Mouse (Mus musculus): ENCODE results near the gene Lcn2. TPM values are rescaled to one million over a fixed set of nuclear protein-coding genes. Genes with fewer than 3 reads are reported as not detected.

Gene Lcn2
- polyA plus RNA-seq, 1 experiment from 2014 or later = not detected

- H3K9me3 ChIP-seq = no peaks in the 10 kb centered on the region
- peaks cover 14% of the 10 kb centered on the region for H3K4me1 ChIP-seq
- WGBS = 89% methylated on average over 7 of the region's 7 CpGs
- H3K27me3 ChIP-seq (ENCODE audit: poor library complexity, severe bottlenecking) = no peaks in the 10 kb centered on the region
- H3K4me3 ChIP-seq = no peak overlapping the region
- no peak overlapping the region for H3K27ac ChIP-seq
- no peak for DNase-seq (ENCODE audit: extremely low spot score, low spot score)
- H3K36me3 ChIP-seq (replicated peaks) = peaks cover 7% of the 10 kb centered on the region
These were observed 19.2 kb upstream of the Lcn2 start for GRCm38 (mm10) chr2:32407144-32407824.

- Histone ChIP-seq H3K27me3 (ENCODE audit: poor library complexity, severe bottlenecking) (no peaks in the 10 kb centered on the region), H3K4me1 (peaks cover 11% of the 10 kb centered on the region), H3K36me3 (replicated peaks) (peaks cover 33% of the 10 kb centered on the region), H3K27ac (no peak overlapping the region), H3K4me3 (no peak overlapping the region), H3K9me3 (no peaks in the 10 kb centered on the region)
- peak; percentile 92 for DNase-seq (ENCODE audit: extremely low spot score, low spot score)
- WGBS = 16% methylated on average over 2 of the region's 2 CpGs
These were observed 16.6 kb upstream of the Lcn2 start for GRCm38 (mm10) chr2:32404663-32405062.

- Histone ChIP-seq H3K9me3 (peaks cover 4% of the 10 kb centered on the region; the same call in 1 of the 2 replicates), H3K36me3 (replicated peaks) (peaks cover 34% of the 10 kb centered on the region), H3K4me1 (peaks cover 33% of the 10 kb centered on the region), H3K27me3 (ENCODE audit: poor library complexity, severe bottlenecking) (no peaks in the 10 kb centered on the region), H3K4me3 (peak overlapping the region; percentile 80), H3K27ac (peak overlapping the region; percentile 90)
- under 1% methylated on average over 15 of the region's 15 CpGs for whole genome bisulfite sequencing
- no peak for DNase-seq (ENCODE audit: extremely low spot score, low spot score)
These were observed 8.6 kb upstream of the Lcn2 start for GRCm38 (mm10) chr2:32396695-32397094.

GRCm38 (mm10) chr2:32395946-32396621, 8.0 kb upstream of the Lcn2 start:
- DNase-seq (ENCODE audit: extremely low spot score, low spot score) = peak; percentile 90
- peaks cover 33% of the 10 kb centered on the region for H3K4me1 ChIP-seq
- no peaks in the 10 kb centered on the region for H3K27me3 ChIP-seq (ENCODE audit: poor library complexity, severe bottlenecking)

GRCm38 (mm10) chr2:32395484-32395945, 7.5 kb upstream of the Lcn2 start, which contains the start of gene Ptges2:
TSS of gene Ptges2 (plus strand) at chr2:32395896.
- Histone ChIP-seq H3K4me3 (peak within 1 kb of the TSS; percentile 80), H3K36me3 (replicated peaks) (peaks cover 23% of the 10 kb centered on the region), H3K4me1 (peaks cover 36% of the 10 kb centered on the region), H3K27me3 (ENCODE audit: poor library complexity, severe bottlenecking) (no peaks in the 10 kb centered on the region), H3K9me3 (peaks cover 4% of the 10 kb centered on the region; the same call in 1 of the 2 replicates), H3K27ac (peak within 1 kb of the TSS; percentile 90)
- DNase-seq (ENCODE audit: extremely low spot score, low spot score) = peak; percentile 91
- under 1% methylated on average over 31 of the region's 31 CpGs for WGBS

More at GRCm38 (mm10) chr2:32395946-32396621, 8.0 kb upstream of the Lcn2 start:
- WGBS = under 1% methylated on average over 59 of the region's 59 CpGs
- Histone ChIP-seq H3K36me3 (replicated peaks) (peaks cover 28% of the 10 kb centered on the region), H3K9me3 (peaks cover 4% of the 10 kb centered on the region; the same call in 1 of the 2 replicates), H3K4me3 (peak overlapping the region; percentile 80), H3K27ac (peak overlapping the region; percentile 90)

GRCm38 (mm10) chr2:32394973-32395372, 6.9 kb upstream of the Lcn2 start:
- Histone ChIP-seq H3K4me3 (peak overlapping the region; percentile 80), H3K27ac (peak overlapping the region; percentile 90), H3K36me3 (replicated peaks) (peaks cover 17% of the 10 kb centered on the region), H3K4me1 (peaks cover 36% of the 10 kb centered on the region), H3K9me3 (peaks cover 4% of the 10 kb centered on the region; the same call in 1 of the 2 replicates), H3K27me3 (ENCODE audit: poor library complexity, severe bottlenecking) (no peaks in the 10 kb centered on the region)
- WGBS = 7% methylated on average over 8 of the region's 8 CpGs
- no peak for DNase-seq (ENCODE audit: extremely low spot score, low spot score)

GRCm38 (mm10) chr2:32392063-32392462, 4.0 kb upstream of the Lcn2 start:
- 88% methylated on average over 5 of the region's 5 CpGs for WGBS
- Histone ChIP-seq H3K4me3 (no peak overlapping the region), H3K27me3 (ENCODE audit: poor library complexity, severe bottlenecking) (0 out of 2 replicates have a peak, but pooled peaks cover 8% of the 10 kb centered on the region), H3K27ac (no peak overlapping the region), H3K36me3 (replicated peaks) (no peaks in the 10 kb centered on the region), H3K9me3 (peaks cover 4% of the 10 kb centered on the region), H3K4me1 (peaks cover 28% of the 10 kb centered on the region)
- DNase-seq (ENCODE audit: extremely low spot score, low spot score) = no peak

GRCm38 (mm10) chr2:32390871-32391270, 2.8 kb upstream of the Lcn2 start:
- H3K27me3 ChIP-seq (ENCODE audit: poor library complexity, severe bottlenecking) = 0 out of 2 replicates have a peak, but pooled peaks cover 9% of the 10 kb centered on the region
- H3K4me3 ChIP-seq = no peak overlapping the region
- no peak overlapping the region for H3K27ac ChIP-seq
- WGBS = 71% methylated on average over 8 of the region's 8 CpGs
- H3K9me3 ChIP-seq = peaks cover 4% of the 10 kb centered on the region
- no peak for DNase-seq (ENCODE audit: extremely low spot score, low spot score)
- H3K36me3 ChIP-seq (replicated peaks) = no peaks in the 10 kb centered on the region
- peaks cover 18% of the 10 kb centered on the region for H3K4me1 ChIP-seq

GRCm38 (mm10) chr2:32389157-32389556, 1.1 kb upstream of the Lcn2 start:
- DNase-seq (ENCODE audit: extremely low spot score, low spot score) = no peak
- Histone ChIP-seq H3K4me1 (peaks cover 8% of the 10 kb centered on the region; the same call in 1 of the 2 replicates), H3K9me3 (peaks cover 4% of the 10 kb centered on the region), H3K36me3 (replicated peaks) (no peaks in the 10 kb centered on the region), H3K4me3 (no peak overlapping the region), H3K27ac (no peak overlapping the region), H3K27me3 (ENCODE audit: poor library complexity, severe bottlenecking) (peaks cover 14% of the 10 kb centered on the region; the same call in 1 of the 2 replicates)
- 77% methylated on average over 2 of the region's 2 CpGs for WGBS

- DNase-seq (ENCODE audit: extremely low spot score, low spot score) = no peak
- peak overlapping the region; percentile 67; the same call in 1 of the 2 replicates for H3K4me3 ChIP-seq
- no peaks in the 10 kb centered on the region for H3K9me3 ChIP-seq
- H3K36me3 ChIP-seq (replicated peaks) = peaks cover 24% of the 10 kb centered on the region
- 88% methylated on average over 2 of the region's 2 CpGs for WGBS
- peaks cover 17% of the 10 kb centered on the region for H3K4me1 ChIP-seq
- peaks cover 51% of the 10 kb centered on the region for H3K27me3 ChIP-seq (ENCODE audit: poor library complexity, severe bottlenecking)
- H3K27ac ChIP-seq = no peak overlapping the region
These were observed 5.4 kb downstream of the Lcn2 start for GRCm38 (mm10) chr2:32382689-32383088.

- peak; percentile 93 for DNase-seq (ENCODE audit: extremely low spot score, low spot score)
- H3K9me3 ChIP-seq = no peaks in the 10 kb centered on the region
- peaks cover 17% of the 10 kb centered on the region for H3K4me1 ChIP-seq
- peak within 1 kb of the TSS; percentile 67 for H3K4me3 ChIP-seq
- peaks cover 33% of the 10 kb centered on the region for H3K36me3 ChIP-seq (replicated peaks)
- H3K27ac ChIP-seq = peak within 1 kb of the TSS; percentile 58
- peaks cover 43% of the 10 kb centered on the region for H3K27me3 ChIP-seq (ENCODE audit: poor library complexity, severe bottlenecking)
- WGBS = under 1% methylated on average over 47 of the region's 47 CpGs
These were observed 6.3 kb downstream of the Lcn2 start, which contains the start of gene 1110008P14Rik for GRCm38 (mm10) chr2:32381775-32382223. TSS of gene 1110008P14Rik (minus strand) at chr2:32381938.

- Histone ChIP-seq H3K9me3 (no peaks in the 10 kb centered on the region), H3K4me3 (peak overlapping the region; percentile 67), H3K36me3 (replicated peaks) (peaks cover 38% of the 10 kb centered on the region), H3K27ac (peak overlapping the region; percentile 58), H3K4me1 (peaks cover 17% of the 10 kb centered on the region), H3K27me3 (ENCODE audit: poor library complexity, severe bottlenecking) (peaks cover 43% of the 10 kb centered on the region)
- WGBS = 2% methylated on average over 27 of the region's 27 CpGs
- no peak for DNase-seq (ENCODE audit: extremely low spot score, low spot score)
These were observed 6.8 kb downstream of the Lcn2 start for GRCm38 (mm10) chr2:32381141-32381774.
